ENCODE assay signal across 8 mouse cellular contexts in the genomic region with DNA sequence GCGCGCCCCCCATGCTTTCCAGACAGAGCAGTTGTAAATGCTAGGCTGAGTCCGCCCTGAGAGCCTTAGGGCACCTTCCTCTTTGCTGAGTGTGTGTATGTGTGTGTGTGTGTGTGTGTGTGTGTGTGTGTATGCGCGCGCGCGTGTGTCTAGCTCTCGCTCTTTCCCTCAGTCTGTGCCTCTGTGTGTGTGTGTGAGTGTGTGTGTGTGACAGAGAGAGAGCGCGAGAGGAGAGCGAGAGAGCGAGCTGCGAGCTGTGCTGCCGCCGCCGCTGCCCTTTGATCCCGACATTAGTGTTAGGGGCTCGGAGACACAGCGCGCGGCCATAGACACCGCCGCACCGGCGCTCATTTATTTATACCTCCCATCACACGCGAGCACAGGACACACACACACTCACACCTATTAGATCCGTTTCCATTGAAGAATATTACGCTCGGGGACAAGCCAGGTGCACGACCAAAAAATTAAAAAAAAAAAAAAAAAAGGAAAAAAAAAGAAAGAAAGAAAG. TPM values are rescaled to one million over a fixed set of nuclear protein-coding genes. Genes with fewer than 3 reads are reported as not detected.
DNase-seq lines count a peak whose midpoint lies in the region; ATAC-seq lines count a peak whose summit lies in the region.

Zfp827 (plus strand) TSS at position 461 of the 511 bp plus-strand sequence.

- ATAC-seq in activated CD4-positive, CD25-positive, alpha-beta regulatory T cell, adult 4 months, result peak; percentile 37
- peak; percentile 74 for ATAC-seq in common myeloid progenitor, adult 5-6 weeks (replicated peaks; ENCODE audit: low read depth, poor library complexity, severe bottlenecking)
- ATAC-seq in inflammation-experienced regulatory T-cells, adult 6 months, result peak; percentile 59
- peak; percentile 88 for ATAC-seq in megakaryocyte progenitor cell, adult 5-6 weeks (replicated peaks; ENCODE audit: poor library complexity)

- DNase-seq in gastrocnemius, postnatal 14 days, result peak; percentile 72
- peak; percentile 69 to 89 for DNase-seq in left cerebral cortex, postnatal 14 days (ENCODE audit: low spot score in 2 of 2)
- DNase-seq in right cerebral cortex, postnatal 10 days (ENCODE audit: low spot score in 2 of 2), result peak; percentile 82 to 90
- peak; percentile 83 for DNase-seq in urinary bladder, postnatal 14 days (ENCODE audit: low spot score)

- intact Hi-C loops in gastrocnemius, postnatal 14 days (cut with DNase I; ENCODE audit: low total_unique reads), result no loop called here
- intact Hi-C loops in left cerebral cortex, postnatal 14 days (cut with DNase I), result loop anchor here (2.0 kb wide), 1 partner anchor 267 kb away; the partner anchor contains the start of gene Mmaa

RNA-seq across cellular contexts. Expression of gene Zfp827, which starts in this region (rescaled TPM):
- polyA plus RNA-seq in activated CD4-positive, CD25-positive, alpha-beta regulatory T cell, adult 4 months (2017; shearing (Covaris generic)), result 1 to 10 TPM; 4.0 to 5.0 TPM
- total RNA-seq in common myeloid progenitor, adult 5-6 weeks (2017), result 0.78 and 2.3 TPM in 2 replicates
- total RNA-seq in gastrocnemius, postnatal 14 days (2021), result 1 to 10 TPM; 6.7 to 7.4 TPM
- polyA plus RNA-seq in inflammation-experienced regulatory T-cells, adult 6 months (2017; shearing (Covaris generic)), result 1 to 10 TPM; 2.0 to 7.7 (median 6.2) TPM
- 10 to 100 TPM; 37.4 to 40.1 TPM for total RNA-seq in left cerebral cortex, postnatal 14 days (2021)
- total RNA-seq in megakaryocyte progenitor cell, adult 5-6 weeks (2015), result 1.8 and 1.9 TPM in 2 replicates
- total RNA-seq in megakaryocyte progenitor cell, adult 5-6 weeks (2017), result 0.64 and 1.7 TPM in 2 replicates

Comparison
In these comparisons a context has a peak if more than half of its experiments do, and no peak if none do; other contexts are left out.
1. Peak in every context shown above with its lines: DNase-seq and ATAC-seq.
2. RNA of gene Zfp827 (total RNA-seq): 37.4 to 40.1 TPM in left cerebral cortex, postnatal 14 days; 6.7 to 7.4 TPM in gastrocnemius, postnatal 14 days, 0.78 to 2.3 TPM in common myeloid progenitor, adult 5-6 weeks and 0.64 to 1.9 TPM in megakaryocyte progenitor cell, adult 5-6 weeks; every median in the first group is over 4 times any median in the second.
3. ATAC-seq: peak in every context shown above with its lines; median percentile 88 in megakaryocyte progenitor cell, adult 5-6 weeks; 74 in common myeloid progenitor, adult 5-6 weeks; 59 in inflammation-experienced regulatory T-cells, adult 6 months; 37 in activated CD4-positive, CD25-positive, alpha-beta regulatory T cell, adult 4 months.